Mouse (Mus musculus): ENCODE data around the gene Pgc.

Pgc gene

GRCm38 (mm10) chr17:47783445-47784223 is 57.0 kb downstream of the Pgc start:
- no peak for DNase-seq (ENCODE audit: low read depth)
